Mouse (Mus musculus) lung, embryonic 14.5 days (tissue): ENCODE data around the gene Ucma. TPM values are rescaled to one million over a fixed set of nuclear protein-coding genes. Genes with fewer than 3 reads are reported as not detected.

Experiments used
- ATAC-seq: fragments of 200-750 bp; cut with Nextera tagmentation; 2 replicates; pipeline ENCODE4 v1.8.0; 2017; ENCODE audit warnings: mild to moderate bottlenecking, moderate TSS enrichment, moderate library complexity; ENCODE audit not compliant: insufficient read depth
- DNase-seq: peaks from one replicate; pipeline ENCODE4 v3.0.0-alpha.2; 2015
- H3K27ac ChIP-seq: fragments of 300-500 bp; sonication (generic); 2 replicates; pipeline ENCODE4 v1.5.1; 2014; ENCODE audit warnings: low read depth, mild to moderate bottlenecking, moderate library complexity
- H3K27me3 ChIP-seq: fragments of 300-500 bp; sonication (generic); 2 replicates; pipeline ENCODE4 v1.6.1; 2014; ENCODE audit warnings: low read length, control low read depth; ENCODE audit not compliant: insufficient read depth
- H3K36me3 ChIP-seq: fragments of 300-500 bp; sonication (generic); 2 replicates; pipeline ENCODE4 v1.6.1; 2014; ENCODE audit warnings: control low read depth; ENCODE audit not compliant: insufficient read depth
- H3K4me1 ChIP-seq: fragments of 300-500 bp; sonication (generic); 2 replicates; pipeline ENCODE4 v1.6.1; 2014; ENCODE audit warnings: antibody characterized with exemption, control low read depth; ENCODE audit not compliant: insufficient read depth
- H3K4me2 ChIP-seq: fragments of 300-500 bp; sonication (generic); 2 replicates; pipeline ENCODE4 v1.6.1; 2014; ENCODE audit warnings: mild to moderate bottlenecking
- H3K4me3 ChIP-seq: fragments of 300-500 bp; sonication (generic); 2 replicates; pipeline ENCODE4 v1.5.1; 2014; ENCODE audit warnings: low read depth, low read length
- H3K9ac ChIP-seq: fragments of 300-500 bp; sonication (generic); 2 replicates; pipeline ENCODE4 v1.6.1; 2014
- H3K9me3 ChIP-seq: fragments of 300-500 bp; sonication (generic); 2 replicates; pipeline ENCODE4 v1.6.1; 2016; ENCODE audit warnings: low read depth, low read length, control low read depth
- CTCF ChIP-seq: IDR thresholded peaks from 2 replicates; pipeline ENCODE4 v1.5.1; 2016; ENCODE audit warnings: antibody characterized with exemption, low read depth
- WGBS: fragments of 180-500 bp; shearing (Covaris S2); extraction: QIAGEN DNeasy Blood & Tissue Kit; methylation state at CpG from one replicate; pipeline ENCODE4 v1.1.7; 2014; 5-methylcytosine and 5-hydroxymethylcytosine counted together
- polyA plus RNA-seq: library from polyadenylated mRNA; unstranded; fragments of >200 nt; fragmentation: Nextera tagmentation; extraction: Ambion mirVana; gene quantifications from 2 replicates; pipeline ENCODE4 v1.2.1, GENCODE M21; 2014

Ucma gene
- polyA plus RNA-seq, 1 experiment from 2014 or later = not detected

- no peaks in the 10 kb centered on the region for H3K27me3 ChIP-seq
- H3K9ac ChIP-seq = no peak overlapping the region
- no peak for DNase-seq
- no peak for ATAC-seq
- no peaks in the 10 kb centered on the region for H3K9me3 ChIP-seq
- WGBS = 74% methylated on average over 7 of the region's 7 CpGs
- H3K4me2 ChIP-seq = no peak overlapping the region
- no peaks in the 10 kb centered on the region; the same call in 1 of the 2 replicates for H3K4me1 ChIP-seq
- H3K4me3 ChIP-seq = no peak overlapping the region
- no peak overlapping the region for H3K27ac ChIP-seq
- no peaks in the 10 kb centered on the region for H3K36me3 ChIP-seq
- no peak for TF ChIP-seq CTCF
These were observed 55.3 kb downstream of the Ucma start for GRCm38 (mm10) chr2:5031215-5031614.

- Histone ChIP-seq H3K36me3 (no peaks in the 10 kb centered on the region), H3K4me1 (no peaks in the 10 kb centered on the region; the same call in 1 of the 2 replicates), H3K9ac (no peak overlapping the region), H3K27ac (no peak overlapping the region), H3K4me2 (no peak overlapping the region), H3K9me3 (no peaks in the 10 kb centered on the region), H3K27me3 (no peaks in the 10 kb centered on the region), H3K4me3 (no peak overlapping the region)
- 62% methylated on average over 5 of the region's 5 CpGs for WGBS
- no peak for ATAC-seq
- no peak for TF ChIP-seq CTCF
- DNase-seq = no peak
These were observed 56.7 kb downstream of the Ucma start for GRCm38 (mm10) chr2:5032665-5033064.

- 49% methylated on average over 15 of the region's 15 CpGs for WGBS
- H3K4me3 ChIP-seq = no peak overlapping the region
- H3K27me3 ChIP-seq = no peaks in the 10 kb centered on the region
- peak; percentile 44 for DNase-seq
- no peak overlapping the region for H3K9ac ChIP-seq
- no peaks in the 10 kb centered on the region; the same call in 1 of the 2 replicates for H3K4me1 ChIP-seq
- ATAC-seq = peak; percentile 36; the same call in 1 of the 2 replicates
- H3K4me2 ChIP-seq = no peak overlapping the region
- H3K9me3 ChIP-seq = no peaks in the 10 kb centered on the region
- no peaks in the 10 kb centered on the region for H3K36me3 ChIP-seq
- no peak for TF ChIP-seq CTCF
- H3K27ac ChIP-seq = no peak overlapping the region
These were observed 57.9 kb downstream of the Ucma start for GRCm38 (mm10) chr2:5033546-5034420.

- no peak overlapping the region for H3K27ac ChIP-seq
- H3K9ac ChIP-seq = no peak overlapping the region
- no peaks in the 10 kb centered on the region; the same call in 1 of the 2 replicates for H3K4me1 ChIP-seq
- no peak overlapping the region for H3K4me2 ChIP-seq
- ATAC-seq (no peak), DNase-seq (no peak)
- H3K4me3 ChIP-seq = no peak overlapping the region
- H3K27me3 ChIP-seq = no peaks in the 10 kb centered on the region
- WGBS = 61% methylated on average over 8 of the region's 8 CpGs
- no peaks in the 10 kb centered on the region for H3K9me3 ChIP-seq
- no peaks in the 10 kb centered on the region for H3K36me3 ChIP-seq
- TF ChIP-seq CTCF = no peak
These were observed 58.9 kb downstream of the Ucma start for GRCm38 (mm10) chr2:5034801-5035200.

GRCm38 (mm10) chr2:5035241-5035640 is 59.3 kb downstream of the Ucma start:
- Histone ChIP-seq H3K4me2 (no peak overlapping the region), H3K9me3 (no peaks in the 10 kb centered on the region), H3K27ac (no peak overlapping the region), H3K36me3 (no peaks in the 10 kb centered on the region), H3K4me3 (no peak overlapping the region), H3K27me3 (no peaks in the 10 kb centered on the region), H3K4me1 (no peaks in the 10 kb centered on the region; the same call in 1 of the 2 replicates), H3K9ac (no peak overlapping the region)
- WGBS = 75% methylated on average over 9 of the region's 9 CpGs
- DNase-seq (no peak), ATAC-seq (no peak)
- TF ChIP-seq CTCF = no peak

Other genes starting within 250 kb of the Ucma start
- gene Sephs1, start 94.6 kb upstream of the Ucma start, polyA plus RNA-seq = 128 and 130 TPM in 2 replicates
- 46.4 and 52.6 TPM in 2 replicates for gene Phyh, start 57.1 kb upstream of the Ucma start, polyA plus RNA-seq
- gene Mcm10, start 36.7 kb downstream of the Ucma start, polyA plus RNA-seq = 50.3 and 52.3 TPM in 2 replicates
- 5.8 and 6.5 TPM in 2 replicates for gene Optn, start 87.9 kb downstream of the Ucma start, polyA plus RNA-seq
- 0.78 and 1.4 TPM in 2 replicates for gene Ccdc3, start 161.7 kb downstream of the Ucma start, polyA plus RNA-seq